Mouse (Mus musculus): ENCODE measurements at regions not wholly inside any gene's neighbourhood (a gene's known extent, or its start where the extent isn't known, plus 50 kb on each side); places are given as distances from the start of the nearest gene placed in this dataset.

DNA sequence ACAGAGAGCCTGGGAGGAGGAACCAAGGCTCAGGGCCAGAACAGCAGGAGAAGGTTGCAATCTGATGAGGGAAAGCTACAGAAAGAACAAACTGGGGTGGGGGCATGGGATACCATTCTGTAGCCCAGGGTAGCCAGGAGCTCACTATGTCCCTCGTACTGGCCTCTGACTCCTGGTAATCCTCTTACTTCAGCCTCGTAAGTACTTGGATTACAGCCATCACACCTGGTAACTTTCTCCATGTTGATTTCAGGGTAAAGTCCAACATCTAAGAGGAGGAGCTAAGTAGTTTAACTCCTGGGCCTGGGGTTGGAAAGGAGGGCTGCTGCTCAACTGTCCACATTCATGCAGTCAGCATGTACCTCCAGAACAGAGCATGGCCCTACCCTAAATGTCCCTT, 101.8 kb upstream of the Magi1 start:
- Histone ChIP-seq H3K79me2 (ENCODE audit: control insufficient read depth, insufficient read depth, low read length, poor library complexity) (no peaks in the 10 kb centered on the region), H3K9me3 (replicated peaks; ENCODE audit: insufficient read depth, low read length) (no peaks in the 10 kb centered on the region), H3K27me3 (ENCODE audit: control insufficient read depth in 1 of 2, insufficient read depth in 2 of 2, low read length in 2 of 2) (no peaks in the 10 kb centered on the region), H3K4me1 (ENCODE audit: control insufficient read depth in 1 of 2, insufficient read depth in 2 of 2, low read length in 2 of 2) (no peaks in the 10 kb centered on the region), H3K9ac (ENCODE audit: control insufficient read depth, low read depth, low read length, poor library complexity, severe bottlenecking) (no peak overlapping the region), H3K4me3 (ENCODE audit: control insufficient read depth in 1 of 2, insufficient read depth in 1 of 2, low read depth in 2 of 2, low read length in 2 of 2) (no peak overlapping the region), H3K27ac (ENCODE audit: control insufficient read depth, low read depth, low read length) (no peak overlapping the region), H3K36me3 (ENCODE audit: control insufficient read depth in 1 of 2, insufficient read depth in 2 of 2, low read length in 2 of 2) (no peaks in the 10 kb centered on the region)
- no peak for TF ChIP-seq ZMIZ1 (IDR thresholded peaks at IDR 0.05; ENCODE audit: low read depth, low read length)
- TF ChIP-seq MAX (IDR thresholded peaks at IDR 0.05; ENCODE audit: low read length) = no peak
- TF ChIP-seq RAD21 (IDR thresholded peaks at IDR 0.05; ENCODE audit: low read depth, low read length) = no peak
- no peak for TF ChIP-seq ZC3H11A (IDR thresholded peaks at IDR 0.05; ENCODE audit: low read depth, low read length)
- TF ChIP-seq UBTF (IDR thresholded peaks at IDR 0.05; ENCODE audit: borderline replicate concordance, insufficient read depth, low read depth, low read length) = no peak
- TF ChIP-seq MAFK (IDR thresholded peaks at IDR 0.05; ENCODE audit: borderline replicate concordance, low read depth, low read length) = no peak
- TF ChIP-seq ETS1 (IDR thresholded peaks at IDR 0.05; ENCODE audit: low read depth, low read length) = no peak
- no peak for TF ChIP-seq SIN3A (IDR thresholded peaks at IDR 0.05; ENCODE audit: low read length)
- TF ChIP-seq MAZ (IDR thresholded peaks at IDR 0.05; ENCODE audit: low read depth, low read length) = no peak
- no peak for TF ChIP-seq TCF12 (IDR thresholded peaks at IDR 0.05; ENCODE audit: low read depth, low read length)
- no peak for TF ChIP-seq E2F4 (IDR thresholded peaks at IDR 0.05; ENCODE audit: borderline replicate concordance, low read depth, low read length)
- no peak for TF ChIP-seq RCOR1 (IDR thresholded peaks at IDR 0.05; ENCODE audit: low read depth, low read length)
- TF ChIP-seq POLR2AphosphoS5 (IDR thresholded peaks at IDR 0.05; ENCODE audit: borderline replicate concordance, low read depth, low read length) = no peak
- TF ChIP-seq USF2 (IDR thresholded peaks at IDR 0.05; ENCODE audit: borderline replicate concordance in 1 of 2, insufficient read depth in 1 of 2, low read depth in 1 of 2, low read length in 2 of 2) = no peak
- TF ChIP-seq MXI1 (IDR thresholded peaks at IDR 0.05; ENCODE audit: low read depth, low read length) = no peak
- TF ChIP-seq EP300 (IDR thresholded peaks at IDR 0.05; ENCODE audit: low read depth in 1 of 2, low read length in 2 of 2) = no peak
- no peak for DNase-seq (ENCODE audit: low read depth, low spot score)

DNA sequence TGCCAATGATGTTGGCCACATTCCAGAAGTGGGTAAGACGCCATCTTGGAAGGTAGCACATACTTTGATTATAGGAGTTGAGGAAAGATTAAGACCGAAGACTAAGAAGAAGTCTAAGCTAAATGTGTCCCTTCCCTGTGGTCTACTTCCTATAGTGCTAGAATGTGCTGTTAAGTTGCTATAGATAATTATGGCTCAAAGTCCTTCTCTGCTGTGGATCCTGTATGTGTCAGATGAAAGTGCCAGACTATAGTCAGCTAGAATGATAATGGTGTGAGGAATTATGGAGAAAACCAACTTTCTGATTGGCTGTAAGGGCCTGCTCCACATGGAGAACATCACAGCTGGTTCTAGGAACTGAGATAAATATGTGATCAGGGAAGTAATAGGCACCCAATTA, 86.3 kb upstream of the Magi1 start:
- Histone ChIP-seq H3K4me3 (ENCODE audit: control insufficient read depth in 1 of 2, insufficient read depth in 1 of 2, low read depth in 2 of 2, low read length in 2 of 2) (no peak overlapping the region), H3K27me3 (ENCODE audit: control insufficient read depth in 1 of 2, insufficient read depth in 2 of 2, low read length in 2 of 2) (no peaks in the 10 kb centered on the region), H3K79me2 (ENCODE audit: control insufficient read depth, insufficient read depth, low read length, poor library complexity) (no peaks in the 10 kb centered on the region), H3K9me3 (replicated peaks; ENCODE audit: insufficient read depth, low read length) (no peaks in the 10 kb centered on the region), H3K36me3 (ENCODE audit: control insufficient read depth in 1 of 2, insufficient read depth in 2 of 2, low read length in 2 of 2) (no peaks in the 10 kb centered on the region), H3K27ac (ENCODE audit: control insufficient read depth, low read depth, low read length) (no peak overlapping the region), H3K4me1 (ENCODE audit: control insufficient read depth in 1 of 2, insufficient read depth in 2 of 2, low read length in 2 of 2) (no peaks in the 10 kb centered on the region), H3K9ac (ENCODE audit: control insufficient read depth, low read depth, low read length, poor library complexity, severe bottlenecking) (no peak overlapping the region)
- TF ChIP-seq EP300 (IDR thresholded peaks at IDR 0.05; ENCODE audit: low read depth in 1 of 2, low read length in 2 of 2) = no peak
- no peak for DNase-seq (ENCODE audit: low read depth, low spot score)
